Mouse (Mus musculus): ENCODE measurements around the gene Trmt10a. TPM values are rescaled to one million over a fixed set of nuclear protein-coding genes. Genes with fewer than 3 reads are reported as not detected.
"Not testable (repeated sequence)": the region's sequence is repeated elsewhere in the genome, so short reads cannot be mapped to it uniquely, and the experiment has no call there.

Trmt10a gene
- polyA plus RNA-seq, 1 experiment from 2014 or later: 8.2 TPM

GRCm38 (mm10) chr3:138130692-138131091 is 12.6 kb upstream of the Trmt10a start:
- WGBS: 21% methylated on average over 1 of the region's 1 CpGs

DNA sequence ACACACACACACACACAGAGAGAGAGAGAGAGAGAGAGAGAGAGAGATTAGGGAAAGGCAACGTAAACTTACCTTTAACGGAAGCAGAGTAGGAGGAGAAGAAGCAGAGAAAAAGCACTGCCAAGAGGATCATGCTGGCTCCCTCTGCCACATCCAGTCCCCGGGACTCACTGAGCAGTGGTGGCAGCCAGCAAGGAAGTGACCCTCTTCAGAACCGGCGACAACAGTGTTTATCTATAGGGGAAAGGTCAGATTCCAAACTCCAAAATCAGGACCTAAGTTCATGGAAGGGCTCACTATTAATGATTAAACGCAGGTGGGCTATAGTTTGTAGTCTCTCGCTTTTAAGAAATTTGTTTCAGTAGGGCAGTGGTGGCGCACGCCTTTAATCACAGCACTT is 12.1 kb upstream of the Trmt10a start:
- ATAC-seq (ENCODE audit: low read depth): no peak
- Histone ChIP-seq H3K27me3 (ENCODE audit: control insufficient read depth, insufficient read depth, low read length) (no peaks in the 10 kb centered on the region), H3K9me3 (ENCODE audit: control insufficient read depth, low read length) (no peaks in the 10 kb centered on the region), H3K36me3 (ENCODE audit: control insufficient read depth, insufficient read depth, low read length) (no peaks in the 10 kb centered on the region), H3K4me2 (ENCODE audit: low read depth, low read length) (no peak overlapping the region), H3K9ac (replicated peaks; ENCODE audit: low read depth, low read length) (no peak overlapping the region), H3K4me3 (ENCODE audit: low read depth, low read length) (no peak overlapping the region), H3K27ac (ENCODE audit: low read depth, low read length) (no peak overlapping the region), H3K4me1 (ENCODE audit: control insufficient read depth, insufficient read depth, low read length) (no peaks in the 10 kb centered on the region)
- 71% methylated on average over 9 of the region's 9 CpGs for WGBS

More at GRCm38 (mm10) chr3:138130692-138131091, 12.6 kb upstream of the Trmt10a start:
- ATAC-seq (ENCODE audit: low read depth): no peak
- Histone ChIP-seq H3K27ac (ENCODE audit: low read depth, low read length) (no peak overlapping the region), H3K9ac (replicated peaks; ENCODE audit: low read depth, low read length) (no peak overlapping the region), H3K4me2 (ENCODE audit: low read depth, low read length) (no peak overlapping the region), H3K9me3 (ENCODE audit: control insufficient read depth, low read length) (no peaks in the 10 kb centered on the region), H3K36me3 (ENCODE audit: control insufficient read depth, insufficient read depth, low read length) (no peaks in the 10 kb centered on the region), H3K4me1 (ENCODE audit: control insufficient read depth, insufficient read depth, low read length) (no peaks in the 10 kb centered on the region), H3K27me3 (ENCODE audit: control insufficient read depth, insufficient read depth, low read length) (no peaks in the 10 kb centered on the region), H3K4me3 (ENCODE audit: low read depth, low read length) (no peak overlapping the region)

- Histone ChIP-seq H3K4me3 (ENCODE audit: low read depth, low read length) (no peak overlapping the region), H3K9me3 (ENCODE audit: control insufficient read depth, low read length) (no peaks in the 10 kb centered on the region), H3K36me3 (ENCODE audit: control insufficient read depth, insufficient read depth, low read length) (no peaks in the 10 kb centered on the region), H3K27ac (ENCODE audit: low read depth, low read length) (no peak overlapping the region), H3K4me1 (ENCODE audit: control insufficient read depth, insufficient read depth, low read length) (no peaks in the 10 kb centered on the region), H3K9ac (replicated peaks; ENCODE audit: low read depth, low read length) (no peak overlapping the region), H3K27me3 (ENCODE audit: control insufficient read depth, insufficient read depth, low read length) (no peaks in the 10 kb centered on the region), H3K4me2 (ENCODE audit: low read depth, low read length) (no peak overlapping the region)
- ATAC-seq (ENCODE audit: low read depth): no peak
- 91% methylated on average over 8 of the region's 8 CpGs for WGBS
These were observed 9.8 kb upstream of the Trmt10a start for GRCm38 (mm10) chr3:138133463-138133862.

DNA sequence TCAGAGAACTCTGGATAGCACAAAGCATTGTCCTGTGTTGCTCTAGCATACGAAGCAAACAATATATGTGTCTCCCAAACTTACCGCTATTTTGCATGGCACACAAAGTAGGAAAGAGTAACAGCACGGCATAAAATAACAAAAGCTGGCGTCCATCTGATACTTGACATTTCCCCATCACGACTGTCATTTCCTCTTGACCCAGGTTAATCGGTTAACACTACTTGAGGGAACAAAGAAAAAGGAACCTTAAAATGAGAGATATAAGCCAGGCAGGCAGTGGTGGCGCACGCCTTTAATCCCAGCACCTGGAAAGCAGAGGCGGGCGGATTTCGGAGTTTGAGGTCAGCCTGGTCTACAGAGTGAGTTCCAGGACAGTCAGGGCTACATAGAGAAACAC is 9.3 kb upstream of the Trmt10a start:
- H3K4me3 ChIP-seq (ENCODE audit: low read depth, low read length): no peak overlapping the region
- no peak overlapping the region for H3K4me2 ChIP-seq (ENCODE audit: low read depth, low read length)
- no peak overlapping the region for H3K27ac ChIP-seq (ENCODE audit: low read depth, low read length)
- H3K9ac ChIP-seq (replicated peaks; ENCODE audit: low read depth, low read length): no peak overlapping the region
- H3K9me3 ChIP-seq (ENCODE audit: control insufficient read depth, low read length): no peaks in the 10 kb centered on the region
- no peak for ATAC-seq (ENCODE audit: low read depth)
- H3K4me1 ChIP-seq (ENCODE audit: control insufficient read depth, insufficient read depth, low read length): no peaks in the 10 kb centered on the region
- WGBS: 88% methylated on average over 11 of the region's 11 CpGs
- no peaks in the 10 kb centered on the region for H3K36me3 ChIP-seq (ENCODE audit: control insufficient read depth, insufficient read depth, low read length)
- H3K27me3 ChIP-seq (ENCODE audit: control insufficient read depth, insufficient read depth, low read length): no peaks in the 10 kb centered on the region

DNA sequence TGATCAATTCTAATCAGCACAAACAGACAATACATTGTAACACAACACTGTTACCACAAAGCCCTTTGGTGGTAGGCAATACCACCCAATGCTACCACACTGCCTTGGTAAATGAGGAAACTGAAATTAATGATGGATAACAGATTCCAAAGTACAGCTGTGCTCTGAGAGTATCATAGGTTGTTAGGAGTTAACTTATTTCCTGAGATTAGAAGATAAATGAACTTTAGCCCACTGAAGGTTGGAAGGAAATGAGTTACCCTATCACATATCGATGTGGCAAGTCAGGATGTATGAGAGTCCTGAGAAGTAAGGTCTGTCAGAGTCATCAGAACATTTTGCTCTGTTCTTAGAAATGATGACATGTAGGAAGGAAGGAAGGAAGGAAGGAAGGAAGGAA is 8.7 kb upstream of the Trmt10a start:
- no peak for ATAC-seq (ENCODE audit: low read depth)
- H3K4me2 ChIP-seq (ENCODE audit: low read depth, low read length): no peak overlapping the region
- no peaks in the 10 kb centered on the region for H3K4me1 ChIP-seq (ENCODE audit: control insufficient read depth, insufficient read depth, low read length)
- no peaks in the 10 kb centered on the region for H3K27me3 ChIP-seq (ENCODE audit: control insufficient read depth, insufficient read depth, low read length)
- H3K9me3 ChIP-seq (ENCODE audit: control insufficient read depth, low read length): no peaks in the 10 kb centered on the region
- WGBS: 97% methylated on average over 1 of the region's 1 CpGs
- H3K9ac ChIP-seq (replicated peaks; ENCODE audit: low read depth, low read length): no peak overlapping the region
- H3K36me3 ChIP-seq (ENCODE audit: control insufficient read depth, insufficient read depth, low read length): no peaks in the 10 kb centered on the region
- H3K27ac ChIP-seq (ENCODE audit: low read depth, low read length): no peak overlapping the region
- H3K4me3 ChIP-seq (ENCODE audit: low read depth, low read length): no peak overlapping the region

DNA sequence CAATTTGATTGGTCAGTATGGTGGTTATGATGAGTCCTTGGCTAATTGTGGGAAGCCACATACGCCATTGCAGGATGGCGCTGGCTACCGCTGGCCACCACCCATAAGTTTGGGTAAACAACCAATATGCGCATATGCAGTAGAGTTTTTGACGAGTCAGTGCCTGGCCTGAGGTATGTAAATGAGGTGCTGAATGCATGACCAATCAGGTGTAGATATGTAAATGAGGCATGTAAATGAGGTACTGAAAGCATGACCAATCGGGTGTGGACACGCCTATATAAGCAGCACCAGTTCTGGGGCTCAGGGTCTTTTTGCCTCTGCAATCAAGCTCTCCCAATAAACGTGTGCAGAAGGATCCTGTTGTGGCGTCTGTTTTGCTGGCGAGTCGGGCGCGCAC is 5.1 kb upstream of the Trmt10a start:
- H3K4me2 ChIP-seq (ENCODE audit: low read depth, low read length); H3K9ac ChIP-seq (replicated peaks; ENCODE audit: low read depth, low read length); H3K27me3 ChIP-seq (ENCODE audit: control insufficient read depth, insufficient read depth, low read length); ATAC-seq (ENCODE audit: low read depth); H3K4me1 ChIP-seq (ENCODE audit: control insufficient read depth, insufficient read depth, low read length); H3K27ac ChIP-seq (ENCODE audit: low read depth, low read length); H3K36me3 ChIP-seq (ENCODE audit: control insufficient read depth, insufficient read depth, low read length); H3K4me3 ChIP-seq (ENCODE audit: low read depth, low read length); H3K9me3 ChIP-seq (ENCODE audit: control insufficient read depth, low read length): not testable (repeated sequence)
- WGBS: 75% methylated on average over 13 of the region's 13 CpGs

GRCm38 (mm10) chr3:138139663-138140062 is 3.6 kb upstream of the Trmt10a start:
- Histone ChIP-seq H3K4me3 (ENCODE audit: low read depth, low read length) (no peak overlapping the region), H3K9ac (replicated peaks; ENCODE audit: low read depth, low read length) (no peak overlapping the region), H3K27me3 (ENCODE audit: control insufficient read depth, insufficient read depth, low read length) (no peaks in the 10 kb centered on the region), H3K36me3 (ENCODE audit: control insufficient read depth, insufficient read depth, low read length) (no peaks in the 10 kb centered on the region), H3K4me1 (ENCODE audit: control insufficient read depth, insufficient read depth, low read length) (peaks cover 3% of the 10 kb centered on the region; the same call in 1 of the 2 replicates), H3K9me3 (ENCODE audit: control insufficient read depth, low read length) (no peaks in the 10 kb centered on the region), H3K4me2 (ENCODE audit: low read depth, low read length) (no peak overlapping the region), H3K27ac (ENCODE audit: low read depth, low read length) (no peak overlapping the region)
- WGBS: 95% methylated on average over 6 of the region's 6 CpGs
- ATAC-seq (ENCODE audit: low read depth): no peak

DNA sequence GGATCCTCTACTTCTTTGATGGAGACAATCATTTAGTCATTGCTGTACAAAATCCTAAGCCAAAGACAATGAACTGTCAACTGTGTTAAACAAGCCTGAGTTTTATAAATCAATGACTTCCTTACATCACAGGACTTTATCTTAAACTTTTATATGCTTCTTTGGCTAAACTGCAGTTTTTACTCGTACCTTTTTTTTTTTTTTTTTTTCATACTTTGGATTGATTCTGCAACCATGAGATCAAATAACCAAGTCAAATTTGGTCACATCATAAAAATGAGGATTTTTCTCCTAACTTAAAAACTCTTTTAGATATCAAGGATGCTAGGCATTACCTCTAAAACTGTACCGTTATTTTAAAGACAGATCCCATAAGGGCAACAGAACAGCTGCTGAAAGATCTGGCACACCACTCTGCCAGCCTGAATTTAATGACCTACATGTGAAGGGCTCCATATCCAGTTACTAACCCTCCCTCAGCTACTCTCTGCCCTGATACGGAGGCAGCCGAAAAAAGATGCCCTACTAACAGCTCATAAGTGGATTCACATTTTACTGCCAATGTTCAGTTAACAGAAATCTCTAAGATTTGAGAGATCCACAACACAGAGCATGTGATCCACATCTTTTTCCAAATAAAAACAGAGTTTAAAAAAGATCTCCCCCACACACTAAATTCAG is 1.1 kb upstream of the Trmt10a start:
- H3K9me3 ChIP-seq (ENCODE audit: control insufficient read depth, low read length): no peaks in the 10 kb centered on the region
- no peak for ATAC-seq (ENCODE audit: low read depth)
- no peaks in the 10 kb centered on the region for H3K27me3 ChIP-seq (ENCODE audit: control insufficient read depth, insufficient read depth, low read length)
- H3K27ac ChIP-seq (ENCODE audit: low read depth, low read length): no peak overlapping the region
- peak overlapping the region; percentile 55 for H3K4me3 ChIP-seq (ENCODE audit: low read depth, low read length)
- peaks cover 3% of the 10 kb centered on the region; the same call in 1 of the 2 replicates for H3K4me1 ChIP-seq (ENCODE audit: control insufficient read depth, insufficient read depth, low read length)
- 0 out of 2 replicates have a peak overlapping the region, but pooled peaks have one; percentile 28 for H3K9ac ChIP-seq (replicated peaks; ENCODE audit: low read depth, low read length)
- H3K36me3 ChIP-seq (ENCODE audit: control insufficient read depth, insufficient read depth, low read length): no peaks in the 10 kb centered on the region
- H3K4me2 ChIP-seq (ENCODE audit: low read depth, low read length): peak overlapping the region; percentile 66
- 51% methylated on average over 4 of the region's 4 CpGs for WGBS

DNA sequence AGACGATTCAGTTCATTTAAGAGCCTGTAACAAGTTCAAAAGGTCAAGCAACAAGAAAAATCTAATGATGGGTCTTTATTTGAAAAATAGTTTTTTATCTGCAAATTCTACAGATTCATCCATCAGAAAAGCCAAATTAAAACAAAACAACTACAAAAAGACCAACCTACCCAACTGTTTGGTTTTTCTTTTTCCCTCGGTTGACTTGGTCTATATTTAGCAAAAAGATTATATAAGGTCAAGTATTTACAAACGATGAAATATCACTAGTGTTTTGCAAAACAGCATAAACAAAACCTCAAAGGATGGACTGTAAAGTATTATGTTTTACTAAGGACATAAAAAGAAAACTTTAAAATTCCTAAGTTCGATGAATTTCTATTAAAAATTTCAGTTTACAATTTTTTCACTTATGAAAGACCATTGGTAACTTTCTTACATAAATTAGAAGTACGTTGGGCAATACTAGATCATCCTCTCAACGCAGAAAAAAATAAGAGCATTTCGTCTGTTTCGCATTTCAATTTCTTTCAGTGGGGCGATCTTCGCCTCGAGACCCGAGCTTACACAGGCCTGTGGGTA is 424 bp upstream of the Trmt10a start:
- Histone ChIP-seq H3K4me2 (ENCODE audit: low read depth, low read length) (peak overlapping the region; percentile 66), H3K9ac (replicated peaks; ENCODE audit: low read depth, low read length) (peak overlapping the region; percentile 46), H3K27me3 (ENCODE audit: control insufficient read depth, insufficient read depth, low read length) (no peaks in the 10 kb centered on the region), H3K27ac (ENCODE audit: low read depth, low read length) (peak overlapping the region; percentile 95), H3K4me1 (ENCODE audit: control insufficient read depth, insufficient read depth, low read length) (peaks cover 3% of the 10 kb centered on the region; the same call in 1 of the 2 replicates), H3K36me3 (ENCODE audit: control insufficient read depth, insufficient read depth, low read length) (no peaks in the 10 kb centered on the region), H3K4me3 (ENCODE audit: low read depth, low read length) (peak overlapping the region; percentile 55), H3K9me3 (ENCODE audit: control insufficient read depth, low read length) (no peaks in the 10 kb centered on the region)
- WGBS: 7% methylated on average over 12 of the region's 12 CpGs
- no peak for ATAC-seq (ENCODE audit: low read depth)

Measured in neural tube, embryonic 14.5 days (tissue).